Mouse (Mus musculus): ENCODE measurements around the gene Lnx1.

Lnx1 gene

GRCm38 (mm10) chr5:74600010-74600409, 102.7 kb downstream of the Lnx1 start:
- DNase-seq, result no peak

- no peak for DNase-seq
These were observed 109.6 kb downstream of the Lnx1 start for GRCm38 (mm10) chr5:74593147-74593546.

GRCm38 (mm10) chr5:74591413-74591812, 111.3 kb downstream of the Lnx1 start:
- DNase-seq, result no peak

- DNase-seq, result no peak
These were observed 113.6 kb downstream of the Lnx1 start for GRCm38 (mm10) chr5:74589133-74589532.

- DNase-seq, result no peak
These were observed 130.9 kb downstream of the Lnx1 start for GRCm38 (mm10) chr5:74571767-74572166.

- DNase-seq, result no peak
These were observed 141.6 kb downstream of the Lnx1 start for GRCm38 (mm10) chr5:74561151-74561550.

GRCm38 (mm10) chr5:74549566-74549965, 153.1 kb downstream of the Lnx1 start:
- no peak for DNase-seq

GRCm38 (mm10) chr5:74545606-74546005, 157.1 kb downstream of the Lnx1 start:
- DNase-seq, result no peak

All from retina, postnatal 1 day (tissue).